Mouse (Mus musculus): ENCODE results near the gene Glod4.

- no peak for TF ChIP-seq CTCF (IDR thresholded peaks at IDR 0.05; ENCODE audit: extremely low read depth, insufficient read length, insufficient replicate concordance, low read depth, low read length)
- TF ChIP-seq POLR2A (IDR thresholded peaks at IDR 0.05; ENCODE audit: low read depth, low read length), result no peak
Measured at GRCm38 (mm10) chr11:76150980-76151379, 92.5 kb downstream of the Glod4 start.

Measured in small intestine, adult 2 months (tissue).